Mouse (Mus musculus): ENCODE results near the gene Rxfp3.
"Not testable (repeated sequence)": the region's sequence is repeated elsewhere in the genome, so short reads cannot be mapped to it uniquely, and the experiment has no call there.

The Rxfp3 gene

GRCm38 (mm10) chr15:11035947-11036474 is 1.8 kb downstream of the Rxfp3 start:
- no peak for DNase-seq (ENCODE audit: low spot score in 2 of 2)

GRCm38 (mm10) chr15:11030188-11030587 is 7.6 kb downstream of the Rxfp3 start:
- no peak for DNase-seq (ENCODE audit: low spot score in 2 of 2)

- no peak for DNase-seq (ENCODE audit: low spot score in 2 of 2)
These were observed 10.8 kb downstream of the Rxfp3 start for GRCm38 (mm10) chr15:11026801-11027561.

- no peak for DNase-seq (ENCODE audit: low spot score in 2 of 2)
These were observed 22.9 kb downstream of the Rxfp3 start for GRCm38 (mm10) chr15:11014931-11015330.

GRCm38 (mm10) chr15:11010976-11011548 is 26.7 kb downstream of the Rxfp3 start:
- DNase-seq (ENCODE audit: low spot score in 2 of 2), result no peak

- DNase-seq (ENCODE audit: low spot score in 2 of 2), result no peak
These were observed 29.0 kb downstream of the Rxfp3 start for GRCm38 (mm10) chr15:11008756-11009155.

GRCm38 (mm10) chr15:11004646-11005045 is 33.1 kb downstream of the Rxfp3 start:
- no peak for DNase-seq (ENCODE audit: low spot score in 2 of 2)

- DNase-seq (ENCODE audit: low spot score in 2 of 2), result no peak
These were observed 34.0 kb downstream of the Rxfp3 start for GRCm38 (mm10) chr15:11003791-11004190.

GRCm38 (mm10) chr15:11000421-11000820 is 37.4 kb downstream of the Rxfp3 start, which contains the start of gene Slc45a2:
Slc45a2 (plus strand) TSS chr15:11000721.
- no peak for DNase-seq (ENCODE audit: low spot score in 2 of 2)

GRCm38 (mm10) chr15:10999832-11000231 is 38.0 kb downstream of the Rxfp3 start:
- no peak for DNase-seq (ENCODE audit: low spot score in 2 of 2)

GRCm38 (mm10) chr15:10991566-10991965 is 46.2 kb downstream of the Rxfp3 start:
- no peak for DNase-seq (ENCODE audit: low spot score in 2 of 2)

- DNase-seq (ENCODE audit: low spot score in 2 of 2), result no peak
These were observed 47.4 kb downstream of the Rxfp3 start for GRCm38 (mm10) chr15:10990411-10990810.

- DNase-seq (ENCODE audit: low spot score in 2 of 2), result not testable (repeated sequence)
These were observed 51.3 kb downstream of the Rxfp3 start for GRCm38 (mm10) chr15:10986477-10986876.

- no peak for DNase-seq (ENCODE audit: low spot score in 2 of 2)
These were observed 52.0 kb downstream of the Rxfp3 start for GRCm38 (mm10) chr15:10985756-10986155.

All from spleen, postnatal 10 days (tissue).